ENCODE assay signal across 8 mouse cellular contexts in the genomic region with DNA sequence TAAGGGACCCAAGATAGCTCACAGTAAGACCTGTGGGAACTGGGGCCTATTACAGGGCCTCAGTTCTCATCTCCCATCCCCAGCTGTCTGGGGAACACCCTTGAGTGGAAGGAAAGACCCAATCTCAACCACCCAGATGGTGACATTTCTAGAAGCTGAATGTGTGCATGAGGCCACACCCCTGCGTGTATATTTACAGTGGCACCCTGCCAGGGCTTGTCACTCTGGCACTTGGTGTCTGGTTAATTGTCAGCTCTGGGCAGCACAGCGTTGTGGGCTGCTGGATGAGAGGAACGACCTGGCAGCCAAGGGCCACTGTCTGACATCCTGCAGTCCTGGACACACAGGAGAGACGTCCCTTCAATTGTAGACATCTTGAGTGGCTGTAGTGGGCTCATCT. TPM values are rescaled to one million over a fixed set of nuclear protein-coding genes. Genes with fewer than 3 reads are reported as not detected.
DNase-seq lines count a peak whose midpoint lies in the region; ATAC-seq and TF ChIP-seq lines count a peak whose summit lies in the region.

No protein-coding gene starts in this region.

- H3K4me3 ChIP-seq in forebrain, embryonic 10.5 days = peak overlapping the region; percentile 89; the same call in 1 of the 2 replicates
- no peak overlapping the region for H3K4me3 ChIP-seq in forebrain, embryonic 13.5 days
- H3K4me3 ChIP-seq in MEL (ENCODE audit: control insufficient read depth in 1 of 2, insufficient read depth in 1 of 2, low read depth in 2 of 2, low read length in 2 of 2) = no peak overlapping the region
- no peak overlapping the region for H3K4me3 ChIP-seq in heart, embryonic 12.5 days
- H3K4me3 ChIP-seq in liver, adult 2 months (ENCODE audit: insufficient read depth, low read depth, low read length) = no peak overlapping the region
- no peak overlapping the region for H3K4me3 ChIP-seq in spleen, adult 2 months (ENCODE audit: extremely low read depth, insufficient read depth, insufficient read length)
- H3K4me3 ChIP-seq in forebrain, embryonic 16.5 days (replicated peaks; ENCODE audit: low read length) = no peak overlapping the region
- no peak overlapping the region for H3K4me3 ChIP-seq in forebrain, embryonic 11.5 days (ENCODE audit: low read depth, low read length)

- H3K4me1 ChIP-seq in forebrain, embryonic 10.5 days = peaks cover 64% of the 10 kb centered on the region
- peaks cover 58% of the 10 kb centered on the region for H3K4me1 ChIP-seq in forebrain, embryonic 13.5 days
- peaks cover 13 to 51% of the 10 kb centered on the region in 2 experiments for H3K4me1 ChIP-seq in MEL (ENCODE audit: control insufficient read depth in 1 of 2, insufficient read depth in 2 of 2, low read length in 2 of 2)
- H3K4me1 ChIP-seq in heart, embryonic 12.5 days (replicated peaks) = peaks cover 67% of the 10 kb centered on the region
- H3K4me1 ChIP-seq in liver, adult 2 months (ENCODE audit: control insufficient read depth, insufficient read depth, low read length) = peaks cover 35% of the 10 kb centered on the region
- peaks cover 18% of the 10 kb centered on the region; the same call in 1 of the 2 replicates for H3K4me1 ChIP-seq in spleen, adult 2 months (ENCODE audit: control insufficient read depth, insufficient read depth, insufficient read length)
- peaks cover 41% of the 10 kb centered on the region for H3K4me1 ChIP-seq in forebrain, embryonic 16.5 days (replicated peaks; ENCODE audit: control insufficient read depth, insufficient read depth, low read length)
- peaks cover 14% of the 10 kb centered on the region for H3K4me1 ChIP-seq in forebrain, embryonic 11.5 days (replicated peaks; ENCODE audit: control insufficient read depth, insufficient read depth, low read length)

- H3K36me3 ChIP-seq in forebrain, embryonic 10.5 days (replicated peaks) = peaks cover 45% of the 10 kb centered on the region
- H3K36me3 ChIP-seq in forebrain, embryonic 13.5 days (ENCODE audit: poor library complexity, severe bottlenecking) = peaks cover 15% of the 10 kb centered on the region
- H3K36me3 ChIP-seq in MEL (ENCODE audit: control insufficient read depth in 1 of 2, insufficient read depth in 2 of 2, low read length in 2 of 2) = peaks cover 8 to 46% of the 10 kb centered on the region in 2 experiments
- H3K36me3 ChIP-seq in heart, embryonic 12.5 days = peaks cover 16% of the 10 kb centered on the region; the same call in 1 of the 2 replicates
- H3K36me3 ChIP-seq in liver, adult 2 months (ENCODE audit: control insufficient read depth, insufficient read depth, low read length) = no peaks in the 10 kb centered on the region
- no peaks in the 10 kb centered on the region for H3K36me3 ChIP-seq in spleen, adult 2 months (ENCODE audit: control insufficient read depth, insufficient read depth, low read length)
- no peaks in the 10 kb centered on the region for H3K36me3 ChIP-seq in forebrain, embryonic 16.5 days (ENCODE audit: control insufficient read depth, insufficient read depth)
- no peaks in the 10 kb centered on the region for H3K36me3 ChIP-seq in forebrain, embryonic 11.5 days (ENCODE audit: control insufficient read depth, insufficient read depth, low read length)

- TF ChIP-seq CTCF in MEL (IDR thresholded peaks at IDR 0.05 in 2 of 3, conservative IDR thresholded peaks at IDR 0.05 in 1 of 3; ENCODE audit: control insufficient read depth in 1 of 3, insufficient read depth in 1 of 3, low read depth in 2 of 3, low read length in 3 of 3, poor library complexity in 1 of 3, severe bottlenecking in 1 of 3) = no peak
- TF ChIP-seq CTCF in liver, adult 2 months (IDR thresholded peaks at IDR 0.05; ENCODE audit: low read depth, low read length) = no peak
- no peak for TF ChIP-seq CTCF in spleen, adult 2 months (IDR thresholded peaks at IDR 0.05; ENCODE audit: extremely low read depth, insufficient read depth, insufficient read length, insufficient replicate concordance)

- peaks cover 74% of the 10 kb centered on the region for H3K79me2 ChIP-seq in MEL (ENCODE audit: control insufficient read depth, insufficient read depth, low read length, poor library complexity)
- H3K79me2 ChIP-seq in liver, adult 2 months (ENCODE audit: control insufficient read depth, insufficient read depth, low read length) = peaks cover 57% of the 10 kb centered on the region

- DNase-seq in forebrain, embryonic 10.5 days (ENCODE audit: extremely low spot score, low spot score) = no peak
- peak; percentile 97 for DNase-seq in MEL (ENCODE audit: low read depth, low spot score)
- peak; percentile 81 for DNase-seq in liver, adult 2 months (ENCODE audit: extremely low read depth, low read depth, low spot score)
- DNase-seq in spleen, adult 2 months (ENCODE audit: low read depth in 1 of 2, low spot score in 2 of 2) = no peak
- no peak for DNase-seq in forebrain, embryonic 11.5 days (ENCODE audit: low spot score)

- H3K9ac ChIP-seq in forebrain, embryonic 13.5 days = no peak overlapping the region
- H3K9ac ChIP-seq in MEL (ENCODE audit: control insufficient read depth, low read depth, low read length, poor library complexity, severe bottlenecking) = no peak overlapping the region
- H3K9ac ChIP-seq in heart, embryonic 12.5 days = peak overlapping the region; percentile 30; the same call in 1 of the 2 replicates
- no peak overlapping the region for H3K9ac ChIP-seq in liver, adult 2 months (ENCODE audit: low read depth, low read length)
- H3K9ac ChIP-seq in forebrain, embryonic 16.5 days (replicated peaks; ENCODE audit: low read depth, low read length) = no peak overlapping the region
- no peak overlapping the region for H3K9ac ChIP-seq in forebrain, embryonic 11.5 days (ENCODE audit: low read length)

- H3K27me3 ChIP-seq in forebrain, embryonic 10.5 days (ENCODE audit: poor library complexity, severe bottlenecking) = no peaks in the 10 kb centered on the region
- H3K27me3 ChIP-seq in forebrain, embryonic 13.5 days = no peaks in the 10 kb centered on the region
- H3K27me3 ChIP-seq in MEL (ENCODE audit: control insufficient read depth in 1 of 2, insufficient read depth in 2 of 2, low read length in 2 of 2) = no peaks in the 10 kb centered on the region
- no peaks in the 10 kb centered on the region for H3K27me3 ChIP-seq in heart, embryonic 12.5 days (replicated peaks)
- no peaks in the 10 kb centered on the region for H3K27me3 ChIP-seq in liver, adult 2 months (ENCODE audit: control insufficient read depth, insufficient read depth, low read length)
- no peaks in the 10 kb centered on the region for H3K27me3 ChIP-seq in spleen, adult 2 months (ENCODE audit: control insufficient read depth, insufficient read depth, low read length)
- no peaks in the 10 kb centered on the region for H3K27me3 ChIP-seq in forebrain, embryonic 16.5 days (replicated peaks; ENCODE audit: control insufficient read depth, insufficient read depth, low read length)
- H3K27me3 ChIP-seq in forebrain, embryonic 11.5 days (ENCODE audit: control insufficient read depth, insufficient read depth, low read length) = no peaks in the 10 kb centered on the region

- H3K27ac ChIP-seq in forebrain, embryonic 10.5 days = peak overlapping the region; percentile 69; the same call in 1 of the 2 replicates
- H3K27ac ChIP-seq in forebrain, embryonic 13.5 days = no peak overlapping the region
- H3K27ac ChIP-seq in MEL (ENCODE audit: control insufficient read depth, low read depth, low read length) = peak overlapping the region; percentile 52
- peak overlapping the region; percentile 88 for H3K27ac ChIP-seq in heart, embryonic 12.5 days (ENCODE audit: poor library complexity, severe bottlenecking)
- no peak overlapping the region for H3K27ac ChIP-seq in liver, adult 2 months (replicated peaks; ENCODE audit: insufficient read depth, low read depth, low read length)
- peak overlapping the region; percentile 25; the same call in 1 of the 2 replicates for H3K27ac ChIP-seq in spleen, adult 2 months (ENCODE audit: insufficient read depth, low read length)
- no peak overlapping the region for H3K27ac ChIP-seq in forebrain, embryonic 16.5 days (ENCODE audit: low read length)
- H3K27ac ChIP-seq in forebrain, embryonic 11.5 days (ENCODE audit: low read depth, low read length) = no peak overlapping the region

- WGBS in forebrain, embryonic 10.5 days = 85% methylated on average over 4 of the region's 4 CpGs
- WGBS in forebrain, embryonic 13.5 days = 52% methylated on average over 4 of the region's 4 CpGs
- 21% methylated on average over 4 of the region's 4 CpGs for WGBS in heart, embryonic 12.5 days
- WGBS in liver, adult 2 months = 13% methylated on average over 4 of the region's 4 CpGs
- WGBS in spleen, adult 2 months = 61% methylated on average over 4 of the region's 4 CpGs
- 38% methylated on average over 4 of the region's 4 CpGs for WGBS in forebrain, embryonic 16.5 days
- 85% methylated on average over 4 of the region's 4 CpGs for WGBS in forebrain, embryonic 11.5 days

- TF ChIP-seq POLR2A in MEL (IDR thresholded peaks at IDR 0.05; ENCODE audit: control insufficient read depth in 1 of 2, insufficient read depth in 1 of 2, low read depth in 1 of 2, low read length in 2 of 2, poor library complexity in 1 of 2) = peak in 1 of 2 experiments; percentile 32; a peak in 1 of 4 replicates
- TF ChIP-seq POLR2A in liver, adult 2 months (IDR thresholded peaks at IDR 0.05; ENCODE audit: extremely low read depth, insufficient read depth, low read length) = no peak
- TF ChIP-seq POLR2A in spleen, adult 2 months (IDR thresholded peaks at IDR 0.05; ENCODE audit: low read depth, low read length) = no peak

- H3K4me2 ChIP-seq in forebrain, embryonic 13.5 days = no peak overlapping the region
- H3K4me2 ChIP-seq in heart, embryonic 12.5 days = peak overlapping the region; percentile 93
- no peak overlapping the region for H3K4me2 ChIP-seq in forebrain, embryonic 16.5 days (ENCODE audit: low read length)
- no peak overlapping the region for H3K4me2 ChIP-seq in forebrain, embryonic 11.5 days (ENCODE audit: low read depth, low read length, severe bottlenecking)

- no peaks in the 10 kb centered on the region for H3K9me3 ChIP-seq in forebrain, embryonic 10.5 days
- no peaks in the 10 kb centered on the region for H3K9me3 ChIP-seq in forebrain, embryonic 13.5 days (replicated peaks)
- no peaks in the 10 kb centered on the region for H3K9me3 ChIP-seq in MEL (replicated peaks; ENCODE audit: insufficient read depth, low read length)
- no peaks in the 10 kb centered on the region for H3K9me3 ChIP-seq in heart, embryonic 12.5 days (replicated peaks)
- no peaks in the 10 kb centered on the region for H3K9me3 ChIP-seq in forebrain, embryonic 16.5 days (ENCODE audit: control insufficient read depth, low read length)
- H3K9me3 ChIP-seq in forebrain, embryonic 11.5 days (ENCODE audit: control insufficient read depth, low read length) = no peaks in the 10 kb centered on the region

- no peak for ATAC-seq in forebrain, embryonic 13.5 days
- ATAC-seq in heart, embryonic 12.5 days (ENCODE audit: insufficient number of reproducible peaks, low FRiP score) = peak; percentile 77
- no peak for ATAC-seq in forebrain, embryonic 16.5 days
- ATAC-seq in forebrain, embryonic 11.5 days (replicated peaks; ENCODE audit: low FRiP score) = no peak

- peak; percentile 93 to 95 for TF ChIP-seq EP300 in MEL (IDR thresholded peaks at IDR 0.05; ENCODE audit: low read depth in 1 of 2, low read length in 2 of 2)

- TF ChIP-seq RAD21 in MEL (IDR thresholded peaks at IDR 0.05; ENCODE audit: low read depth, low read length) = no peak

RNA-seq across cellular contexts. Expression of a gene that starts 3.0 kb away (rescaled TPM):
- polyA plus RNA-seq in forebrain, embryonic 10.5 days (2016; fragmentation: Nextera tagmentation; extraction: Ambion mirVana) = 414 and 416 TPM in 2 replicates
- 278 and 309 TPM in 2 replicates for polyA plus RNA-seq in forebrain, embryonic 13.5 days (2015; fragmentation: Nextera tagmentation; extraction: Ambion mirVana)
- total RNA-seq in MEL (2012; rRNA removed) = 156 and 164 TPM in 2 replicates
- 100 to 1,000 TPM in 1 of 2 experiments, not detected in 1; 343 TPM for polyA plus RNA-seq in MEL (2012; ENCODE audit: insufficient read depth in 1 of 2, insufficient read length in 2 of 2, low read depth in 1 of 2, low replicate concordance in 2 of 2, missing spikeins in 1 of 2)
- 216 and 235 TPM in 2 replicates for polyA plus RNA-seq in heart, embryonic 12.5 days (2016; fragmentation: Nextera tagmentation; extraction: Ambion mirVana)
- 26.2 and 34.5 TPM in 2 replicates for total RNA-seq in liver, adult 2 months (2014; rRNA removed)
- 69.9 and 75.2 TPM in 2 replicates for polyA plus RNA-seq in liver, adult 2 months (2012; rRNA removed)
- polyA plus RNA-seq in spleen, adult 2 months (2012; rRNA removed) = 85.2 and 102 TPM in 2 replicates
- polyA plus RNA-seq in forebrain, embryonic 16.5 days (2015; fragmentation: Nextera tagmentation; extraction: Ambion mirVana) = 273 and 281 TPM in 2 replicates
- polyA plus RNA-seq in forebrain, embryonic 11.5 days (2014; fragmentation: Nextera tagmentation; extraction: Ambion mirVana) = 333 and 334 TPM in 2 replicates

RNA-seq across cellular contexts. Expression of a gene that starts 32.4 kb away (rescaled TPM):
- 2.7 and 4.9 TPM in 2 replicates for polyA plus RNA-seq in forebrain, embryonic 10.5 days (2016; fragmentation: Nextera tagmentation; extraction: Ambion mirVana)
- polyA plus RNA-seq in forebrain, embryonic 13.5 days (2015; fragmentation: Nextera tagmentation; extraction: Ambion mirVana) = 5.5 and 8.2 TPM in 2 replicates
- total RNA-seq in MEL (2012; rRNA removed) = 5.2 and 8.1 TPM in 2 replicates
- 1 to 10 TPM in 1 of 2 experiments, not detected in 1; 5.9 TPM for polyA plus RNA-seq in MEL (2012; ENCODE audit: insufficient read depth in 1 of 2, insufficient read length in 2 of 2, low read depth in 1 of 2, low replicate concordance in 2 of 2, missing spikeins in 1 of 2)
- polyA plus RNA-seq in heart, embryonic 12.5 days (2016; fragmentation: Nextera tagmentation; extraction: Ambion mirVana) = 10.4 and 11.5 TPM in 2 replicates
- total RNA-seq in liver, adult 2 months (2014; rRNA removed) = not detected in 2 replicates
- 10.6 and 10.8 TPM in 2 replicates for polyA plus RNA-seq in liver, adult 2 months (2012; rRNA removed)
- polyA plus RNA-seq in spleen, adult 2 months (2012; rRNA removed) = 13.2 TPM in 1 of 2 replicates, not detected in the other
- 8.2 and 11.7 TPM in 2 replicates for polyA plus RNA-seq in forebrain, embryonic 16.5 days (2015; fragmentation: Nextera tagmentation; extraction: Ambion mirVana)
- polyA plus RNA-seq in forebrain, embryonic 11.5 days (2014; fragmentation: Nextera tagmentation; extraction: Ambion mirVana) = 6.6 and 15.1 TPM in 2 replicates

RNA-seq across cellular contexts. Expression of a gene that starts 59.8 kb away (rescaled TPM):
- polyA plus RNA-seq in forebrain, embryonic 10.5 days (2016; fragmentation: Nextera tagmentation; extraction: Ambion mirVana) = 0.33 and 0.44 TPM in 2 replicates
- polyA plus RNA-seq in forebrain, embryonic 13.5 days (2015; fragmentation: Nextera tagmentation; extraction: Ambion mirVana) = 0.11 and 0.14 TPM in 2 replicates
- total RNA-seq in MEL (2012; rRNA removed) = 9.9 and 20.8 TPM in 2 replicates
- polyA plus RNA-seq in MEL (2012; ENCODE audit: insufficient read depth in 1 of 2, insufficient read length in 2 of 2, low read depth in 1 of 2, low replicate concordance in 2 of 2, missing spikeins in 1 of 2) = 10 to 100 TPM in 1 of 2 experiments, not detected in 1; 10.7 TPM
- polyA plus RNA-seq in heart, embryonic 12.5 days (2016; fragmentation: Nextera tagmentation; extraction: Ambion mirVana) = 14.2 and 16.8 TPM in 2 replicates
- total RNA-seq in liver, adult 2 months (2014; rRNA removed) = 125 and 147 TPM in 2 replicates
- 200 and 210 TPM in 2 replicates for polyA plus RNA-seq in liver, adult 2 months (2012; rRNA removed)
- polyA plus RNA-seq in spleen, adult 2 months (2012; rRNA removed) = 68.5 and 161 TPM in 2 replicates
- polyA plus RNA-seq in forebrain, embryonic 16.5 days (2015; fragmentation: Nextera tagmentation; extraction: Ambion mirVana) = 0.32 and 0.56 TPM in 2 replicates
- polyA plus RNA-seq in forebrain, embryonic 11.5 days (2014; fragmentation: Nextera tagmentation; extraction: Ambion mirVana) = 1.7 and 2.6 TPM in 2 replicates

Comparison
In these comparisons a context has a peak if more than half of its experiments do, and no peak if none do; other contexts are left out.
1. H3K27ac ChIP-seq: peak in forebrain, embryonic 10.5 days (single experiment), MEL (single experiment), heart, embryonic 12.5 days (single experiment) and spleen, adult 2 months (single experiment); none in forebrain, embryonic 13.5 days (single experiment), liver, adult 2 months (single experiment), forebrain, embryonic 16.5 days (single experiment) and forebrain, embryonic 11.5 days (single experiment).
2. DNase-seq: peak in MEL (single experiment) and liver, adult 2 months (single experiment); none in forebrain, embryonic 10.5 days (single experiment), spleen, adult 2 months (0 of 2) and forebrain, embryonic 11.5 days (single experiment).